Mouse (Mus musculus): ENCODE results near the gene Clcn1. TPM values are rescaled to one million over a fixed set of nuclear protein-coding genes. Genes with fewer than 3 reads are reported as not detected.

Clcn1 gene
- total and polyA plus RNA-seq, 3 experiments: 4.3 to 12.1 (median 4.9) TPM

DNA sequence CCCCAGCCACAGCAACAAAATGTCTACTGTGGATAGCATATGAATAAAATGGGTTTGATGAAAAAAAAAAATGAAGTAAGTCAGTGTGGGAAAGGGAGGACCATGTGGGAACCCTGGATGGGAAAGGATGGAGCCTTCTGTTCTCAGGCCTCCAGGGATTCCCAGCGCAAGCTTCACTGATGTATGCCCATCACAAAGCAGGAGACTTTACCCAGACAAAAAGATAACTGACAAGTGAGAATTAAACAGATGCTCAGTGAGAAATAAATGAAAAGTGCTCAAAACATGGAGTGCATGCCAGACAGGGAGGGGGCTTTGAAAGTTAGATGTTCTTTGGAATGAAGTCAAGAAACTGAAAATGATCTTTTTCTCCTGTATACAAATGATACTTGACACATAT is 38.5 kb upstream of the Clcn1 start:
- 89% methylated on average over 1 of the region's 1 CpGs for WGBS
- H3K4me3 ChIP-seq: no peak overlapping the region
- H3K9ac ChIP-seq (ENCODE audit: low read depth, low read length): no peak overlapping the region
- H3K36me3 ChIP-seq (ENCODE audit: control insufficient read depth, insufficient read depth, low read length): no peaks in the 10 kb centered on the region
- intact Hi-C loops (cut with DNase I): no loop called here
- TF ChIP-seq CTCF (IDR thresholded peaks at IDR 0.05) (no peak), POLR2A (IDR thresholded peaks at IDR 0.05; ENCODE audit: insufficient read depth, low read depth, low read length) (no peak), EP300 (IDR thresholded peaks at IDR 0.05; ENCODE audit: insufficient read depth, low read depth, low read length) (no peak)
- H3K27ac ChIP-seq: no peak overlapping the region
- no peak for DNase-seq
- H3K79me2 ChIP-seq (replicated peaks; ENCODE audit: control insufficient read depth, insufficient read depth, low read length): no peaks in the 10 kb centered on the region
- H3K27me3 ChIP-seq (ENCODE audit: control insufficient read depth, insufficient read depth, low read length): no peaks in the 10 kb centered on the region
- no peaks in the 10 kb centered on the region; the same call in 1 of the 2 replicates for H3K4me1 ChIP-seq (ENCODE audit: control insufficient read depth, insufficient read depth, low read length)

DNA sequence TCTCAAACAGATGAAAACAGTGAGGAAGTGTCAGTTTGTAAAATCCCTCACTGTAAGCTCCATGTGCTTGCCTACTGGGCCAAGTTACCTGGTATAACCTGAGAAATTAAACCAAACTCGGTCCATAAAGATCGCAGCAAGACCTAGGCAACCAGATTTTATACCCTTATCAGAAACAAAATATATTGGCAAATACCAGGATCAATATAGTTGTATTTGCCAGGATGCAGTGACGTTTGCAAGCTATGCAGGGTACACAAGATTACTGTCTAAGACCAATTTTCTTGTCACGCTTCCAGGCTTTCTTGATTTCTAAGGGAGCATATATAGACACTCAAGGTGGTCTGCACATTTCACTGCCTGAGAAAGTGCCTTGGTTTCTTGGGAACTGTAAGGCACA is 34.7 kb upstream of the Clcn1 start:
- no peak for TF ChIP-seq POLR2A (IDR thresholded peaks at IDR 0.05; ENCODE audit: insufficient read depth, low read depth, low read length)
- no peak for TF ChIP-seq EP300 (IDR thresholded peaks at IDR 0.05; ENCODE audit: insufficient read depth, low read depth, low read length)
- no peak for TF ChIP-seq CTCF (IDR thresholded peaks at IDR 0.05)
- Histone ChIP-seq H3K27me3 (ENCODE audit: control insufficient read depth, insufficient read depth, low read length) (no peaks in the 10 kb centered on the region), H3K36me3 (ENCODE audit: control insufficient read depth, insufficient read depth, low read length) (no peaks in the 10 kb centered on the region), H3K27ac (no peak overlapping the region), H3K4me3 (no peak overlapping the region), H3K9ac (ENCODE audit: low read depth, low read length) (no peak overlapping the region), H3K79me2 (replicated peaks; ENCODE audit: control insufficient read depth, insufficient read depth, low read length) (no peaks in the 10 kb centered on the region), H3K4me1 (ENCODE audit: control insufficient read depth, insufficient read depth, low read length) (no peaks in the 10 kb centered on the region)
- intact Hi-C loops (cut with DNase I): no loop called here
- 82% methylated on average over 4 of the region's 4 CpGs for WGBS
- DNase-seq: no peak

- H3K27me3 ChIP-seq (ENCODE audit: control insufficient read depth, insufficient read depth, low read length): no peaks in the 10 kb centered on the region
- no peak for DNase-seq
- no peak overlapping the region for H3K9ac ChIP-seq (ENCODE audit: low read depth, low read length)
- H3K4me1 ChIP-seq (ENCODE audit: control insufficient read depth, insufficient read depth, low read length): no peaks in the 10 kb centered on the region
- H3K36me3 ChIP-seq (ENCODE audit: control insufficient read depth, insufficient read depth, low read length): no peaks in the 10 kb centered on the region
- TF ChIP-seq CTCF (IDR thresholded peaks at IDR 0.05) (no peak), EP300 (IDR thresholded peaks at IDR 0.05; ENCODE audit: insufficient read depth, low read depth, low read length) (no peak), POLR2A (IDR thresholded peaks at IDR 0.05; ENCODE audit: insufficient read depth, low read depth, low read length) (no peak)
- intact Hi-C loops (cut with DNase I): no loop called here
- H3K27ac ChIP-seq: no peak overlapping the region
- no peaks in the 10 kb centered on the region for H3K79me2 ChIP-seq (replicated peaks; ENCODE audit: control insufficient read depth, insufficient read depth, low read length)
- H3K4me3 ChIP-seq: no peak overlapping the region
- 53% methylated on average over 2 of the region's 2 CpGs for WGBS
Measured at GRCm38 (mm10) chr6:42253103-42253502, 33.4 kb upstream of the Clcn1 start.

DNA sequence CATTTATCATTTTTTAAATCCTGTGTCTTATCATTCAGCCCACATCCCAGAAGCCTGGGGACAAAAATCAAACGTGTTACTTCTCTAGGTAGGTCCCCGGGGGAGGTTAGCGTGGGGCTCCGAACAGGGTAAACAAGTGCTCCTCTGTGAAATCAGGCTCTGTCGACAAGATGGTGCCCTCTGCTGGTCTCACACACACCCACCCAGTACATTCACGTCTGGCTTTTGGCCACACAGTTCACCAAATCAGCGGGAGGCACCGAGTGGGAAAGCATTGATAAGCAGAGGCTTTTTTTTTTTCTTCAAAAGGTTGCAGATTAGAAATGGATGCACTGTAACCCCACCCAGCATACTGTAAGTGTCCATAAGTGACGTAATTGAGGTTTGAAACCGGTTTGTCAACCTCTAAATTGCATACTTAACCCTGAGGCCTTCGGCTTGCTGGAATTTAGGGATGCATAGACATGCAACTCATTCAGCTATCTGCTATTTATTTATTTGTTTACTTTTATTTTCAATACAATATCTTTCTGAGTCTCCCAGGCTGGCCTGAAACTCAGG is 29.1 kb upstream of the Clcn1 start:
- Histone ChIP-seq H3K27ac (no peak overlapping the region), H3K9ac (ENCODE audit: low read depth, low read length) (no peak overlapping the region), H3K79me2 (replicated peaks; ENCODE audit: control insufficient read depth, insufficient read depth, low read length) (no peaks in the 10 kb centered on the region), H3K4me3 (no peak overlapping the region), H3K4me1 (ENCODE audit: control insufficient read depth, insufficient read depth, low read length) (no peaks in the 10 kb centered on the region), H3K36me3 (ENCODE audit: control insufficient read depth, insufficient read depth, low read length) (no peaks in the 10 kb centered on the region), H3K27me3 (ENCODE audit: control insufficient read depth, insufficient read depth, low read length) (no peaks in the 10 kb centered on the region)
- 21% methylated on average over 11 of the region's 11 CpGs for WGBS
- TF ChIP-seq EP300 (IDR thresholded peaks at IDR 0.05; ENCODE audit: insufficient read depth, low read depth, low read length) (no peak), POLR2A (IDR thresholded peaks at IDR 0.05; ENCODE audit: insufficient read depth, low read depth, low read length) (no peak), CTCF (IDR thresholded peaks at IDR 0.05) (peak; percentile 76)
- intact Hi-C loops (cut with DNase I): no loop called here
- DNase-seq: peak; percentile 60 to 65

- Histone ChIP-seq H3K27me3 (ENCODE audit: control insufficient read depth, insufficient read depth, low read length) (no peaks in the 10 kb centered on the region), H3K4me3 (no peak overlapping the region), H3K9ac (ENCODE audit: low read depth, low read length) (no peak overlapping the region), H3K4me1 (ENCODE audit: control insufficient read depth, insufficient read depth, low read length) (no peaks in the 10 kb centered on the region), H3K36me3 (ENCODE audit: control insufficient read depth, insufficient read depth, low read length) (no peaks in the 10 kb centered on the region), H3K27ac (no peak overlapping the region), H3K79me2 (replicated peaks; ENCODE audit: control insufficient read depth, insufficient read depth, low read length) (no peaks in the 10 kb centered on the region)
- intact Hi-C loops (cut with DNase I): loop anchor here (10.0 kb wide), 2 partner anchors 434 to 496 kb away; no protein-coding TSS in a partner anchor
- DNase-seq: no peak
- WGBS: 43% methylated on average over 6 of the region's 6 CpGs
- TF ChIP-seq EP300 (IDR thresholded peaks at IDR 0.05; ENCODE audit: insufficient read depth, low read depth, low read length): no peak
- no peak for TF ChIP-seq CTCF (IDR thresholded peaks at IDR 0.05)
- TF ChIP-seq POLR2A (IDR thresholded peaks at IDR 0.05; ENCODE audit: insufficient read depth, low read depth, low read length): no peak
Measured at GRCm38 (mm10) chr6:42260430-42260829, 26.1 kb upstream of the Clcn1 start.

GRCm38 (mm10) chr6:42261524-42262170 is 24.8 kb upstream of the Clcn1 start, which contains the start of gene Tmem139:
TSS of gene Tmem139 (plus strand) at chr6:42261970.
- Histone ChIP-seq H3K4me3 (no peak within 1 kb of the TSS), H3K9ac (ENCODE audit: low read depth, low read length) (no peak within 1 kb of the TSS)
- 22% methylated on average over 20 of the region's 20 CpGs for WGBS

More at GRCm38 (mm10) chr6:42261524-42262170, 24.8 kb upstream of the Clcn1 start, which contains the start of gene Tmem139:
- TF ChIP-seq EP300 (IDR thresholded peaks at IDR 0.05; ENCODE audit: insufficient read depth, low read depth, low read length) (no peak), CTCF (IDR thresholded peaks at IDR 0.05) (no peak), POLR2A (IDR thresholded peaks at IDR 0.05; ENCODE audit: insufficient read depth, low read depth, low read length) (no peak)
- Histone ChIP-seq H3K36me3 (ENCODE audit: control insufficient read depth, insufficient read depth, low read length) (peaks cover 2% of the 10 kb centered on the region), H3K27ac (no peak within 1 kb of the TSS), H3K27me3 (ENCODE audit: control insufficient read depth, insufficient read depth, low read length) (no peaks in the 10 kb centered on the region), H3K4me1 (ENCODE audit: control insufficient read depth, insufficient read depth, low read length) (peaks cover 2% of the 10 kb centered on the region), H3K79me2 (replicated peaks; ENCODE audit: control insufficient read depth, insufficient read depth, low read length) (no peaks in the 10 kb centered on the region)
- DNase-seq: no peak
- intact Hi-C loops (cut with DNase I): loop anchor here (10.0 kb wide), 2 partner anchors 433 to 497 kb away; no protein-coding TSS in a partner anchor
